Mouse (Mus musculus) myocyte (in vitro differentiated cells): Measurements from ENCODE around the gene Ptpn12.

Experiments
- MYOD1 ChIP-seq, 3 experiments: IDR thresholded peaks; one replicate each; pipeline ENCODE4 v1.6.1; 2011; ENCODE audit warnings: control low read depth in 2 of 3, low read depth in 2 of 3, mild to moderate bottlenecking in 2 of 3, moderate library complexity in 1 of 3; ENCODE audit not compliant: insufficient read length in 2 of 3, control insufficient read depth in 1 of 3
- POLR2A ChIP-seq: IDR thresholded peaks from one replicate; pipeline ENCODE4 v1.6.1; 2011; ENCODE audit warnings: low read depth, mild to moderate bottlenecking, control low read depth, moderate library complexity; ENCODE audit not compliant: insufficient read length

DNA sequence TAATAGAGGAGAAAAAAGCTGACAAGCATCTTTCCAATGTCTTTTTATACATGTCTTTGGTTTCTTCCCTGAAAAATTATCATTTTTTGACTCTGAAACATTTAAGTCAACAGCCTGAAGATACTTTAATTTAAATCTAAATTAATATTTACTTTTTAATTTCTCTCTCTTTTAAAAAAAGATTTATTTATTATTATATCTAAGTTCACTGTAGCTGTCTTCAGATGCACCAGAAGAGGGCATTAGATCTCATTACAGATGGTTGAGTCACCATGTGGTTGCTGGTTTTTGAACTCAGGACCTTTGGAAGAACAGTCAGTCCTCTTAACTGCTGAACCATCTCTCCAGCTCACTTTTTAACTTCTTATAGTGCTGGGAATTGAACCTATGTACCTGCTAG is 44.8 kb downstream of the Ptpn12 start:
- TF ChIP-seq POLR2A = no peak
- TF ChIP-seq MYOD1 (IDR thresholded peaks at IDR 0.05; ENCODE audit: control insufficient read depth in 1 of 3, insufficient read length in 2 of 3, low read depth in 2 of 3) = no peak
